17 mouse cellular contexts compared by ENCODE assay signal in the genomic region with DNA sequence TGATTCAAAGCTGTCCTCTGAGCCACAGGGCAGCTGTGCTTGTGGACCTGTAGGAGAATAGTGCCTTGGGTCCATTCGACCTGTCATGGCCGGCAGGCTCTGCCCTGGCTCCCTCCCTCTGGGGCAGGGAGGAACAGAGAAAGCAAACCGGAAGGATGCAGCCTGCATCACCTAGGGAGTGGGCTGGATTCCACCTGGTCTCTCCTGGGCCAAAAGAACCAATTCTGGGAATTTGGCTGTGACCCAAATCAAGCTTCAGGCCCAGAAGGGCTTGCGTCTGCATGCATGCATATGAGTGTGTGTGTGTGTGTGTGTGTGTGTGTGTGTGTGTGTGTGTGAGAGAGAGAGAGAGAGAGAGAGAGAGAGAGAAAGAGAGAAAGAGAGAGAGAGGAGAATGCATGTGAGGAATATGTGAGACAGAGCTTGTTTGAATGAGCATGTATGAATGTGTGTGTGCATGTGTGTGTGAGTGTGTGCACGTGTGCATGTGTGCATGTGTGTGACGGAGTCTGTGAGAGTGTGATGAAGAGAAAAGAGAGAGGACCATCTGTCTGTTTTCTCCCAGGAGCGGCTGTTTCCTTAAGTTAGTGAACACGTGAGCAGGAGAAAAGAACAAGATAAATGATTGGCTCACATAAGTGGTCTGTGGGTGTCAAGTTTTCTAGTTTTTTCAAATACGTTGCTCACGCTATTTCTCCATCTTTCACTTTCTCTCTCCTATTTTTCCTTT. TPM values are rescaled to one million over a fixed set of nuclear protein-coding genes. Genes with fewer than 3 reads are reported as not detected.
"Had no signal": no experiment of that assay in that cellular context is flagged by ENCODE, and none has a peak within 500 bp of the region (broad histone marks: within the 10 kb centered on the region; RNA-seq: fewer than 3 reads in every experiment).

No protein-coding gene starts in this region.

- DNase-seq: kidney, adult 9 months; kidney, postnatal 36 days; layer of hippocampus, adult 9-11 months; layer of hippocampus, postnatal 36 days; lung, embryonic 14.5 days; right cerebral cortex, postnatal 14 days; thymus, adult 2 months; thymus, postnatal 25 days had no signal

- H3K27ac ChIP-seq: kidney, postnatal 0 days; limb, embryonic 15.5 days; liver, embryonic 14.5 days; midbrain, embryonic 12.5 days had no signal

- H3K4me2 ChIP-seq: limb, embryonic 15.5 days; lung, embryonic 14.5 days; midbrain, embryonic 12.5 days; stomach, embryonic 15.5 days had no signal

- H3K9me3 ChIP-seq: limb, embryonic 15.5 days; midbrain, embryonic 12.5 days; stomach, embryonic 15.5 days had no signal

- H3K36me3 ChIP-seq: limb, embryonic 15.5 days; midbrain, embryonic 12.5 days; stomach, embryonic 15.5 days had no signal

- H3K27me3 ChIP-seq: limb, embryonic 15.5 days had no signal

- H3K9ac ChIP-seq: limb, embryonic 15.5 days; liver, embryonic 14.5 days; lung, embryonic 14.5 days; midbrain, embryonic 12.5 days; stomach, embryonic 15.5 days had no signal

- H3K4me3 ChIP-seq: limb, embryonic 15.5 days; midbrain, embryonic 12.5 days; stomach, embryonic 15.5 days had no signal

- H3K4me1 ChIP-seq: stomach, embryonic 15.5 days had no signal

RNA-seq across cellular contexts. Expression of a gene that starts 14.4 kb away (rescaled TPM):
- polyA plus RNA-seq: kidney, postnatal 0 days; limb, embryonic 11.5 days; limb, embryonic 15.5 days; liver, embryonic 14.5 days; lung, embryonic 14.5 days; midbrain, embryonic 12.5 days; midbrain, postnatal 0 days; neural tube, embryonic 14.5 days; spleen, adult 2 months; stomach, embryonic 15.5 days; thymus, adult 2 months had no signal

RNA-seq across cellular contexts. Expression of a gene that starts 36.6 kb away (rescaled TPM):
- polyA plus RNA-seq: kidney, postnatal 0 days; limb, embryonic 11.5 days; limb, embryonic 15.5 days; liver, embryonic 14.5 days; lung, embryonic 14.5 days; midbrain, embryonic 12.5 days; midbrain, postnatal 0 days; neural tube, embryonic 14.5 days; spleen, adult 2 months; stomach, embryonic 15.5 days had no signal
